Mouse (Mus musculus) midbrain, postnatal 0 days (tissue): ENCODE results near the gene Sytl2. TPM values are rescaled to one million over a fixed set of nuclear protein-coding genes. Genes with fewer than 3 reads are reported as not detected.

ENCODE experiments used
- ATAC-seq: fragments of 200-750 bp; cut with Nextera tagmentation; 2 replicates; pipeline ENCODE4 v1.8.0; 2017; ENCODE audit warnings: moderate number of reproducible peaks, mild to moderate bottlenecking, moderate TSS enrichment, moderate library complexity; ENCODE audit not compliant: low FRiP score
- DNase-seq: peaks from one replicate; pipeline ENCODE4 v3.0.0-alpha.2; 2015; ENCODE audit warnings: low spot score
- H3K27ac ChIP-seq: fragments of 300-500 bp; sonication (generic); 2 replicates; pipeline ENCODE4 v1.5.1; 2014; ENCODE audit warnings: low read depth, mild to moderate bottlenecking, low read length, mixed read lengths
- H3K27me3 ChIP-seq: fragments of 300-500 bp; sonication (generic); 2 replicates; pipeline ENCODE4 v1.6.1; 2014; ENCODE audit warnings: low read length, control low read depth, mixed read lengths; ENCODE audit not compliant: insufficient read depth
- H3K36me3 ChIP-seq: fragments of 300-500 bp; sonication (generic); 2 replicates; pipeline ENCODE4 v1.6.1; 2014; ENCODE audit warnings: low read length, control low read depth, mixed read lengths; ENCODE audit not compliant: insufficient read depth
- H3K4me1 ChIP-seq: fragments of 300-500 bp; sonication (generic); 2 replicates; pipeline ENCODE4 v1.6.1; 2014; ENCODE audit warnings: mild to moderate bottlenecking, control low read depth, antibody characterized with exemption, low read length, mixed read lengths; ENCODE audit not compliant: insufficient read depth
- H3K4me2 ChIP-seq: fragments of 300-500 bp; sonication (generic); 2 replicates; pipeline ENCODE4 v1.6.1; 2014; ENCODE audit warnings: low read depth, mild to moderate bottlenecking, low read length, mixed read lengths; ENCODE audit not compliant: poor library complexity, severe bottlenecking
- H3K4me3 ChIP-seq: fragments of 300-500 bp; sonication (generic); 2 replicates; pipeline ENCODE4 v1.5.1; 2014; ENCODE audit warnings: low read depth, mild to moderate bottlenecking, low read length, moderate library complexity
- H3K9ac ChIP-seq: fragments of 300-500 bp; sonication (generic); replicated peaks from 2 replicates; pipeline ENCODE4 v1.6.1; 2014; ENCODE audit warnings: mild to moderate bottlenecking, low read length, moderate library complexity, mixed read lengths; ENCODE audit not compliant: poor library complexity, severe bottlenecking
- H3K9me3 ChIP-seq: fragments of 300-500 bp; sonication (generic); 2 replicates; pipeline ENCODE4 v1.6.1; 2016; ENCODE audit warnings: low read length, control low read depth
- CTCF ChIP-seq: IDR thresholded peaks from 2 replicates; pipeline ENCODE4 v1.5.1; 2016; ENCODE audit warnings: antibody characterized with exemption, mild to moderate bottlenecking
- WGBS: fragments of 180-500 bp; shearing (Covaris S2); extraction: QIAGEN DNeasy Blood & Tissue Kit; methylation state at CpG from one replicate; pipeline ENCODE4 v1.1.7; 2014; 5-methylcytosine and 5-hydroxymethylcytosine counted together
- polyA plus RNA-seq: library from polyadenylated mRNA; unstranded; fragments of >200 nt; fragmentation: Nextera tagmentation; extraction: Ambion mirVana; gene quantifications from 2 replicates; pipeline ENCODE4 v1.2.1, GENCODE M21; 2015
- total RNA-seq: library from RNA; depleted of rRNA; stranded (reverse); fragments of >200 nt; gene quantifications from 2 replicates; pipeline ENCODE4 v1.2.3, GENCODE M21; 2014

The Sytl2 gene
- total and polyA plus RNA-seq, 2 experiments from 2014 or later: 8.7 to 11.0 TPM

DNA sequence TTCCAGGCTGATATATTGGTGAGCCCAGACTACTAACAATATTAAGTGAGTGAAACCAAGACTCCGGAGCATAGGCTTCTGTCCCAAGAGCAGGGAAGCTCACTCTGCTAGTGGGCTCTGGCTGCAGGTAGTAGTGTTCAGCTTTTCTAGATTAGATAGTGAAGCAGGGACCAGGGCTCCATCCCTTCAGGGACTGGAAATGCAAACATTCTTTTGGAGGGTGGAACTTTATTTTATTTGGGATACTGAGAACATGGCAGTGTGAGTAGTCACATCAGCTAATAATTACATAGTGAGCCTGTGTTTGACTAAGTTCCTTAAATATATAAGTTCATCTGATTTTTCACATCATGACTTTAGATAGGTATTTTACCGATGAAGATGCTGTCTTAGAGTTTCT is 14.8 kb downstream of the Sytl2 start:
- Histone ChIP-seq H3K9me3 (no peaks in the 10 kb centered on the region), H3K9ac (no peak overlapping the region), H3K4me3 (no peak overlapping the region), H3K4me1 (no peaks in the 10 kb centered on the region), H3K36me3 (no peaks in the 10 kb centered on the region), H3K27ac (no peak overlapping the region), H3K27me3 (no peaks in the 10 kb centered on the region), H3K4me2 (no peak overlapping the region)
- DNase-seq: no peak
- WGBS: 90% methylated on average over 2 of the region's 2 CpGs
- TF ChIP-seq CTCF: no peak
- ATAC-seq: no peak

DNA sequence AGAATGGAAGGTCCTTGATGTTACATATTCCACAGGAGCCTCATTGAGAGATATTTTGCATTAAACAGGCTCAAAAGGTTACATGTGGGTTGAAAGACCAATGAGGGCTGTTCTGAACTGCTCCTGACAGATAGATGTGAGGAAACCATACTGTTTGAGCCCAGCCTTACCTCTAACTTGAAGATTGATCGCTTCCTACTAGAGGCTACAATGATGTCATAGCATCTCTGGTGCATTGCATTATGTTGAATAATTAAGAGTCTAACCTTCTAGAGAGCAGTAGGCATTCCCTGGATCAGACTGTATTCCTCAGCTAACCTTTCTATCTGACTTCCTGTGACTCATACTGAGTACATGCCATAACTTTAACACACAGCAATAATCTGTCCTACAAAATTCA is 17.4 kb downstream of the Sytl2 start:
- H3K4me2 ChIP-seq: no peak overlapping the region
- TF ChIP-seq CTCF: no peak
- H3K27ac ChIP-seq: no peak overlapping the region
- no peaks in the 10 kb centered on the region for H3K27me3 ChIP-seq
- 87% methylated on average over 1 of the region's 1 CpGs for WGBS
- no peaks in the 10 kb centered on the region for H3K4me1 ChIP-seq
- H3K36me3 ChIP-seq: no peaks in the 10 kb centered on the region
- no peak overlapping the region for H3K9ac ChIP-seq
- ATAC-seq: no peak
- no peaks in the 10 kb centered on the region for H3K9me3 ChIP-seq
- DNase-seq: no peak
- no peak overlapping the region for H3K4me3 ChIP-seq

DNA sequence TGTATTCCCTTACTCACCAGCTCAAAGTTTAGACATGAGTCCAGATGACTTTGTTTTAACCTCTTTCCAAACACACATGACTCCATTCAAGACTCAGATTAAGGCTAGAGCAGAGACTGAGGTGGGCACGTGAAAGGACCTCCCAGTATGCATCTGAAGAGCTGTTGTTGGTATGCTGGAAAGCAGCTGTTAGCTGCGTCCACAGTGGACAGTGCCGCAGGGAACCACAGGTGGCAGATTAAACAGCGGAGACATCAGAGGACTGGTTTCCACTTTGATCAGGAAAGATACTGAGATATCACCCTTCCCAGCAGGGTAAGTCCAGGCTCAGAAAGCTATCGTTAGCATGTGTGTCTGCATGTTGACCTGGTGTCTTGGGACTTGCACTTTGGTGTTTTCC is 18.1 kb downstream of the Sytl2 start:
- no peak for DNase-seq
- Histone ChIP-seq H3K36me3 (no peaks in the 10 kb centered on the region), H3K27me3 (no peaks in the 10 kb centered on the region), H3K4me1 (no peaks in the 10 kb centered on the region), H3K27ac (no peak overlapping the region), H3K4me2 (no peak overlapping the region), H3K9ac (no peak overlapping the region), H3K9me3 (no peaks in the 10 kb centered on the region), H3K4me3 (no peak overlapping the region)
- ATAC-seq: no peak
- TF ChIP-seq CTCF: no peak
- 36% methylated on average over 5 of the region's 5 CpGs for WGBS

- no peaks in the 10 kb centered on the region for H3K4me1 ChIP-seq
- H3K27ac ChIP-seq: no peak overlapping the region
- no peaks in the 10 kb centered on the region for H3K36me3 ChIP-seq
- H3K27me3 ChIP-seq: no peaks in the 10 kb centered on the region
- H3K9ac ChIP-seq: no peak overlapping the region
- 96% methylated on average over 4 of the region's 4 CpGs for WGBS
- ATAC-seq: no peak
- H3K9me3 ChIP-seq: no peaks in the 10 kb centered on the region
- no peak for TF ChIP-seq CTCF
- no peak for DNase-seq
- H3K4me2 ChIP-seq: no peak overlapping the region
- H3K4me3 ChIP-seq: no peak overlapping the region
Observed at GRCm38 (mm10) chr7:90325166-90325565, 23.1 kb downstream of the Sytl2 start.

DNA sequence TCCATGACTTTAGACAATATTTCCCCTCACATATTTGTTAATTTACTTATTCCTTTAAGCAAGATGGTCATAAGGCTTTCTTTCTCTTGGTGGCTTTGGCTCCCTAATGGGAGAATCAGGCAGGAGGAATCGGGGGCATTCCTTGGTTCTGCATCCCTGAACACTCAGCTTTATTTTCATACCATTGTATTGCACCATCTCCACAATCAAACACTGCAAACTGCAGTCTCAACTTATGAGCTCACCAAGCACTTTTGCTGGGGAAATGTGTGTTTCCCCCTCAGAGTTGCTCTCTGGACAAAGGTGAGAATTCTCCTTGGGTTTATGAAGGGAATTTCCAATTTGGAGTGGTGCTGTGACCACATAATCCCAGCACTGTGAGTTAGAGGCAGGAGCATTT is 28.1 kb downstream of the Sytl2 start:
- Histone ChIP-seq H3K36me3 (no peaks in the 10 kb centered on the region), H3K27me3 (no peaks in the 10 kb centered on the region), H3K27ac (no peak overlapping the region), H3K9ac (no peak overlapping the region), H3K4me1 (no peaks in the 10 kb centered on the region), H3K4me2 (no peak overlapping the region), H3K4me3 (no peak overlapping the region), H3K9me3 (no peaks in the 10 kb centered on the region)
- DNase-seq (no peak), ATAC-seq (no peak)
- 67% methylated on average over 1 of the region's 1 CpGs for WGBS
- TF ChIP-seq CTCF: no peak

DNA sequence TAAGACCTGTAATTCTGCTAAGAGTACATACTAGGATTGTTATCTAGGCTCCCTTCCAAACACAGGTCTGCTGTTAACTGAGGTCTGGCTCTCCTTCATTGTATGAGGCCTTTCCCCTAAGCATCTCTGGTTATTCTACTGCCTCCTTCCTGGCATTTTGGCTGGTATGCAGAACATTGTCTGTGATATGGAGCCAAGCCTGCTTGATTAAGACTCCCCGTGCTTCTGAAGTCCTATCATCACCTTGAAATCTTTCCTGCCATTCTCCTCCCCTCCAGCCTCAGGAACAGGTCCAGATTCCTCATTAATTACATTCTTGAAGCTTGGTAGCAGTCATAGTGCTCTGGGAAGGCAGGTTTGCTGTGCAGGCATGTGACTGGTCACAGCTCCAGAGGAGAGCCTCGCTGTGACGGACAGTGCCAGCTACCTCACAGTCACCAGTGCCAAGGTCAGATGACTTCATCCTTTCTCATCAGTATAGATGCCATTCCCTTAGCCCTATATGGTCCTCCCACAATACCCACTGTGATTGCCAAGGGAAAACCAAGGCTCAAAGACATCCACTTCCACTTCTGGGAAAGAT is 30.5 kb downstream of the Sytl2 start:
- Histone ChIP-seq H3K36me3 (no peaks in the 10 kb centered on the region), H3K9ac (no peak overlapping the region), H3K4me1 (no peaks in the 10 kb centered on the region), H3K27ac (no peak overlapping the region), H3K4me2 (no peak overlapping the region), H3K27me3 (no peaks in the 10 kb centered on the region), H3K4me3 (no peak overlapping the region), H3K9me3 (no peaks in the 10 kb centered on the region)
- 94% methylated on average over 3 of the region's 3 CpGs for WGBS
- DNase-seq: no peak
- no peak for TF ChIP-seq CTCF
- ATAC-seq: no peak
